Mouse (Mus musculus) lung, adult 2 months (tissue): ENCODE data around the gene Spata2.

ENCODE experiments used
- CTCF ChIP-seq: fragments of 200-500 bp; IDR thresholded peaks from 2 replicates; pipeline ENCODE4 v1.5.1; 2011; ENCODE audit warnings: mild to moderate bottlenecking, low read length, control low read depth; ENCODE audit not compliant: insufficient read depth
- POLR2A ChIP-seq: fragments of 200-500 bp; IDR thresholded peaks from 2 replicates; pipeline ENCODE4 v1.6.1; 2011; ENCODE audit warnings: low read depth, mild to moderate bottlenecking, control low read depth, low read length, borderline replicate concordance; ENCODE audit errors: extremely low read depth

DNA sequence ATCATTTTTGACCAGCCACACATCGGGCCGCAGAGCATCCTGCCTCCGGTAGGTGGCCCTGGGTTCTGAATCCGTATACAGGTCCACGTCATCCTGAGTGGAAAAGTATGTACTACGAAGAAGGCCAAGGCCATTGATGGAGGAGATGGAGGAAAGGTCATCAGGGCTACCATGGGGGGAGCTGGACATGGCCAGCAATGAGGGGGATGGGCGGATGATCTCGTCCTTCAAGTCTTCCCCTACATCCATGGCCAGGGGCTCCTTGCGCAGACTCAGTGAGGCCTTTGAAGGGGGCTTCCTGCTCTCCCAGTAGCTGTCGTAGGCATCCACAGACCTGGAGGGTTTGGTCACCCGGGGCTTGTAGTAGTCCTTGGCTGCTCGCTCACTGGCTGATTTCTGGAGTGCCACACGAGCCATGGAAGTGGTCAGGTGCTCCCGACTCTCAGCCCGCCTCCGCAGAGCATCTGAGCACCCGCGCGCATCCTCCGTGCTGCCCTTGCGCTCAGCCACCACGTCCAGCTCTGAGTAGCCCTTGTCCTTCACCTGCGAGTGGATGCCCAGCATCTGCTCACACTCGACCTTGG is 8.8 kb downstream of the Spata2 start:
- no peak for TF ChIP-seq CTCF
- TF ChIP-seq POLR2A = no peak
